Mouse (Mus musculus) lung, postnatal 25 days (tissue): ENCODE data around the gene Vps26a.

Experiments
- DNase-seq: peaks from one replicate; pipeline ENCODE4 v3.0.0; 2022; ENCODE audit warnings: low spot score

The Vps26a gene

DNA sequence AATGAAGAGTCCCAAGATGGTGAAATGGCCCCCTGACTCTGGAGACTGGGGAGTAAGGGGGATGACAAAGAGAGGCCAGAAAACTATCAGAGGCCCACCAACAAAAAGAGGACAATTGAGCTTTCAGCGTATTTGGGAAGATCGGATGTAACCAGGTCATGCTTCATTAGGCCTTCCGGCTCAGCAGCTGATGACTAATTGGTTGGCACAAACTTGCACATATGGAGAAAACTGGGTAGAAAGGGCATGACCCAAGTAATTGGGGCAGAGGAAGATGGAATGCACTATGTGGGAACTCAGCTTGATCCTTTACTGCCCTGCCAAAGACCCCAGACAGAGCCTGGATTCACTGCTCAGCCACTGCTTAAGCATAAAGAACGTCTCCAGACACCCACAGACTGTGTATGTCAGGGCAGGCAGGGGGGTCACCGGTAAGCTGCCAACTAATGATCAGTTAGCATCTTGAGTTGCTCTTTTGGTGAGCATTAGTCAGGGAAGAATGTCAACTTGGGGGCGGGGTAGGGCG lies 67.7 kb downstream of the Vps26a start:
- DNase-seq: no peak

DNA sequence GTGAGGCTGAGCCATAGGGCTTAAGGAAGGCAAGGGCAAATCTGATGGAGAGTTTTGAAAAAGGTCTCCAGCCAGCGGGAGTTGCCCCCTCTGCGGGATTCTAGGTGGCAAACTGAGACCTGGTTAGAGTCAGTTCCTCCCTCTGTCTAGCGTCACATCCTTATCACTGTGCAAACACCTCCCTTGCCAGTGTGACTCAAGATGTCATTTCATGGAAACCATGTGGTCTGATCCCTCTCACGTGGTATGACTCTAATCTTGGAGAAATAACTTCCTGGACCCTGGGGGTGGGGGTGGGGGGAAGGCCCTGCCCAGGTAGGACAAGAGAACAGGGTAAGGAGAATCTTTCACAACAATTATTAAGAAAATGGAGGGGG lies 73.0 kb downstream of the Vps26a start:
- peak; percentile 62 for DNase-seq

DNA sequence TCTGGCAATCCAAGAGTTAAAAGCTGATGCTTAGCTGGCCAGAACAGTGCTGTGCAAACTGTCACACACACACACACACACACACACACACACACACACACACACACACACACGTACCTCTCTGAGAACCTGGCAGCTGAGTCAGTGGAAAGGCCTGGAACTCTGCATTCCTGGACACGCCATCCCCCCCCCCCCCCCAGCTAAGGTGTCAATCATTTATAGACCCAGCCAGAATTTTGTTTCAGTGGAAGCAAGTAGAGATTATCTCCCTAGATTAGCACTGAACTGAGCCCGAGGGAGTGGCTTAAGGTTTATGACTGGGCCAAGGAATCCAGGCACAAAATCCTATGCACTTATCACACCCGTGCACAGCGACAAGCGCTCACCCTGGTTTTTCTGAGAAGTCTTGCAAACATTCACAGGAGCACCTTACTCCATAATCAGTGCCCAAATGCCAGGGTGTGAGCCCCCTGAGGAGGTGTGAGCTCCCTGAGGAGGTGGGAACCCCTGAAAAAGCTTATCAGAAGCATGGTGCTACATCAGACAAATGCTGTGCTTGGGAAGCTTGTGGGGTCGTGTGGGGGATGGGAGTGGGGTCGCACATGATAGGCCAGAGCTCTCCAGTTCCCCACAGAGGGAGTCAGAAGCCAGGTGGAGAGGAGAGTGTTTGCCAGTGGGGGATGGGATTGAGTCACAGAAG lies 73.5 kb downstream of the Vps26a start:
- DNase-seq: no peak

DNA sequence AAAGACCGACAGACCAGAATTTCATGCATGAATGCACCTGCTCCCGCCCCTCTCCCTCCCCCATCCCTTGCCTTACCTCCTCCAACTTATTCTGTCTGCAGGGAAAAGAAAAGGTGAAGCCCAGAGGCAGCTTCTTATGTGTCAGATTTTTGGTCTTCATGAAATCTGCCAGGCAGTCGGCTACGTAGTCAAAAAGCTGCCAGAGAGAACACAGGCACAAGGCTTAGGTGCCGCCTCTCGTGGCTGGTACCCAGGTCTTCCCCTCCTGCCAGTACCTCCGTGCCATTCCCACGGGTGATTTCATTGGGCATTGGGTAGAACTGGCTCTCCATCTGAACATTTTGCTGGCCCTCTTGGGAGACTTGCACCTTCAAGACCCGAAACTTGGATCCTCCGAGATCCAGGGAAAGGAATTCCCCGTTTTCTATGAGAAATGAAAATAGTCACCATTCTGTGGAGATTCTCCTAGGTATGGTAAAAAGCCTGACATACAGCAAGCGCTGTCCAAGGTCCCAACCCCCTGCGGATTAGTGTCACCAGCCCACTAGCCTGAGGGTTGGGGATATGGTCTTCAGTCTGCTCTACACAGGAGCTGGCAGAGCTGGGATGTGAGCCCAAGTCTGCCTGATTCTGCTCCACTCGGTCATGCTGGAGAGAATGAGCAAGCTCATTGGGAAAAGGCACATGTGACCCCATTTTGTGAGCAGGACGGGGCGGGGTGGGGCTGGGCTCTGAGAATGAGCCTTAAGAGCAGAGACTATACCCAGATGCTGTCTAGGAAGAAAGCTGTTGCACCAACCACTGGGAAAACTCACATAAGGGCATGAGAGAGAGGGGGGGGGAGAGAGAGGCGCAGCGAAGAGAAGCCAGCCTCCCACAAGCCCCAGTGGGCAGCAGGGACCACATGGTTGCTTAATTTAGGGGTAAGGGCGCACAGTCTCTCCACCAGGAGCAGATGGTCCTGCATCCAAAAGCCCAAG lies 74.9 kb downstream of the Vps26a start:
- no peak for DNase-seq

DNA sequence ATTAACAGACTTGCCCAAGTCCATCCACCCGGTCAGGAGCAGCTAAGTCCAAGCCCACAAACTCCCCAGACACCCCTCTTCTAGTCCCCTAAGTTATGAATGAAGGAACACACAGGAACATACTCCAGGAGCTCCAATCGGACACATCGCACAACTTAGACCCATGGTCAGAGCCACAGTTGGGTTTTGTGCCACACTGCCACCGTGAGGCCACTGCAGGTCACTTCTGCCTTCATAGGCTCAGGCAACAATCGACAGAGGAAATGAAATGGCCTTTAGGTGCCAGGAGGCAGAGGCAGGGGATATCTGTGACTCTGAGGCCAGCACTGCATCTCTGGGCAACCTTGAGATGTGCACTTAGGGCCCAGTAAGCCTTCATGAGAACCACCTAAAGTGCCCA lies 75.7 kb downstream of the Vps26a start:
- peak; percentile 66 for DNase-seq
